Mouse (Mus musculus) megakaryocyte, adult 5-6 weeks (primary cell): ENCODE data around the gene Med12l. TPM values are rescaled to one million over a fixed set of nuclear protein-coding genes. Genes with fewer than 3 reads are reported as not detected.

ENCODE experiments used
- total RNA-seq, 2 experiments: library from RNA; stranded (forward) in 1 of 2; stranded (reverse) in 1 of 2; fragments of 153-499, 151-499 nt in 1 of 2; fragments of 221-1000, 200-1000 nt in 1 of 2; gene quantifications; 2 replicates each; pipeline versions ENCODE4 v1.2.3 to v1.2.4; 2015 to 2017

Gene Med12l
- total RNA-seq, 2 experiments from 2014 or later = 0.20 to 0.29 TPM

Other genes with a start within 250 kb of the Med12l start
- gene Mindy4b-ps, start 183.5 kb upstream of the Med12l start, total RNA-seq (2015) = not detected in 2 replicates
- not detected in 2 replicates for gene Mindy4b-ps, start 183.5 kb upstream of the Med12l start, total RNA-seq (2017)
- gene Clrn1, start 120.5 kb upstream of the Med12l start, total RNA-seq (2015) = not detected in 2 replicates
- gene Clrn1, start 120.5 kb upstream of the Med12l start, total RNA-seq (2017) = not detected in 2 replicates
- 6.7 and 7.6 TPM in 2 replicates for gene Gpr171, start 96.0 kb downstream of the Med12l start, total RNA-seq (2015)
- 8.3 and 9.0 TPM in 2 replicates for gene Gpr171, start 96.0 kb downstream of the Med12l start, total RNA-seq (2017)
- gene P2ry14, start 147.8 kb downstream of the Med12l start, total RNA-seq (2015) = 7.0 and 11.9 TPM in 2 replicates
- gene P2ry14, start 147.8 kb downstream of the Med12l start, total RNA-seq (2017) = 6.2 and 6.8 TPM in 2 replicates
- gene Gpr87, start 189.3 kb downstream of the Med12l start, total RNA-seq (2015) = not detected in 2 replicates
- gene Gpr87, start 189.3 kb downstream of the Med12l start, total RNA-seq (2017) = not detected in 2 replicates
- gene P2ry13, start 205.1 kb downstream of the Med12l start, total RNA-seq (2015) = 4.9 and 6.5 TPM in 2 replicates
- gene P2ry13, start 205.1 kb downstream of the Med12l start, total RNA-seq (2017) = 4.3 and 4.6 TPM in 2 replicates